Mouse (Mus musculus): ENCODE results near the gene Ercc8. TPM values are rescaled to one million over a fixed set of nuclear protein-coding genes. Genes with fewer than 3 reads are reported as not detected.

Gene Ercc8
- polyA plus RNA-seq, 1 experiment from 2014 or later = 15.0 TPM

DNA sequence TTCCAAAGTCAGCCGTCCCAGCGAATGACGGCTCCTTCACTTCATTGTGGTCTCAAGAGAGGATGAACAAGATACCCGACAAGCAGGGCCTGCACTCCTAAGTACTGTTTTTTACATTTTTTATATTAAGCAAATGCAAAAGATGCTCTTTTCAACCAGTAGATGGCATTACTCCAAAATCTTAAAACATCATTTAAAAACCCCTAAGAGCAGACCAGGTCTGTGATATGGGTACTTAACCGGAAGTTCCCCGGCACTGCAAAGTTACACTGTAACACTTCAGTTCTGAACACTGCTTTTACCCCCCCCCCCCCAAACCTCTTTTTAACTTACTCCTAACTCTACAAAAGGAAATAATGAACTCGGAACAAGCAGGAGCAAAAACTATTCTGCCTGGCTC is 29.5 kb upstream of the Ercc8 start:
- 65% methylated on average over 7 of the region's 7 CpGs for WGBS
- Histone ChIP-seq H3K4me1 (no peaks in the 10 kb centered on the region), H3K9ac (no peak overlapping the region), H3K4me3 (replicated peaks) (no peak overlapping the region), H3K9me3 (no peaks in the 10 kb centered on the region), H3K4me2 (no peak overlapping the region), H3K27ac (no peak overlapping the region), H3K27me3 (replicated peaks) (no peaks in the 10 kb centered on the region), H3K36me3 (no peaks in the 10 kb centered on the region)
- no peak for ATAC-seq (ENCODE audit: insufficient read depth, low FRiP score, low read depth)

DNA sequence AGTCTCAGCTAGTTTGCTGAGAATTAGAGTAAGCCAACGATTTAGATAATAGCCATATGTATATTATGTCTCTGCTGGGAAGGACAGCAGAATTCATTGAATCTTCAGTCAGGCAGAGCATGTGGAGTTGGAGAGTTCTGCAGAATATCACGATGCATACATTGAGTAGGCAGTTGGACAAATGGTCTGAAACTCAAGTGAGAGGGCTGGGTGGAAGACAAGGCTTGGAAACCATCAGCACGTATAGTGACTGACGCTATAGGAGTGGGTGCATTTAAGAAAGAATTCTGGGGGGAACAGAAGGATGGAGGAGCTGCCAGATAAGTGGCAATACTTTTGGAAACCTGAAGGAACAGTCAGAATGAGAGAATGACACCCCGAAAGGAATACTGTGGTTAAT is 27.8 kb upstream of the Ercc8 start:
- Histone ChIP-seq H3K9me3 (no peaks in the 10 kb centered on the region), H3K4me1 (no peaks in the 10 kb centered on the region), H3K36me3 (no peaks in the 10 kb centered on the region), H3K27ac (no peak overlapping the region), H3K9ac (no peak overlapping the region), H3K4me3 (replicated peaks) (no peak overlapping the region), H3K27me3 (replicated peaks) (no peaks in the 10 kb centered on the region), H3K4me2 (no peak overlapping the region)
- 81% methylated on average over 5 of the region's 5 CpGs for WGBS
- ATAC-seq (ENCODE audit: insufficient read depth, low FRiP score, low read depth) = no peak

GRCm38 (mm10) chr13:108132031-108132819 is 26.3 kb upstream of the Ercc8 start:
- H3K9me3 ChIP-seq = no peaks in the 10 kb centered on the region
- H3K4me3 ChIP-seq (replicated peaks) = no peak overlapping the region
- 51% methylated on average over 6 of the region's 6 CpGs for WGBS
- no peak for ATAC-seq (ENCODE audit: insufficient read depth, low FRiP score, low read depth)
- no peaks in the 10 kb centered on the region for H3K36me3 ChIP-seq
- H3K9ac ChIP-seq = no peak overlapping the region
- H3K4me1 ChIP-seq = no peaks in the 10 kb centered on the region
- no peaks in the 10 kb centered on the region for H3K27me3 ChIP-seq (replicated peaks)
- no peak overlapping the region for H3K27ac ChIP-seq
- no peak overlapping the region for H3K4me2 ChIP-seq

DNA sequence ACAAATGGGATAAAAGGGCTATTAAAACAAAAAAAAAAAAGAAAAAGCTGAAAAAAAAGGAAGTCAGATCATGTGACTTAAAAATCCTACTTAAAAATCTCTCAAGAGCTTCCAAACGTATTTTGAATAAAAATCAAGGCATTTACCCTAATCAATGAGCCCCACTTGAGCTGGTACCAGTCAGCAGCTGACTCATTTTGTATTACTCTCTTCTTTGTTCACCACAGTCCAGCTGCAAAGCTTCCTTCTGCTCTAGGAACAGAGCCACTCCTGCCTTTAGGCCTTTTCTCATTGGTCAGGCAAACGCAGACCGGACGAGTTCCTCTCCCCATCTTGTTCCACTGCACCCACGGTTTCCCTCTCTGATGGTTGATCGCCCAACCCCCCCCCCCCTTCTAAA is 22.9 kb upstream of the Ercc8 start:
- Histone ChIP-seq H3K4me3 (replicated peaks) (no peak overlapping the region), H3K36me3 (no peaks in the 10 kb centered on the region), H3K9me3 (no peaks in the 10 kb centered on the region), H3K27ac (no peak overlapping the region), H3K4me2 (no peak overlapping the region), H3K4me1 (no peaks in the 10 kb centered on the region), H3K27me3 (replicated peaks) (no peaks in the 10 kb centered on the region), H3K9ac (no peak overlapping the region)
- 73% methylated on average over 6 of the region's 6 CpGs for WGBS
- no peak for ATAC-seq (ENCODE audit: insufficient read depth, low FRiP score, low read depth)

DNA sequence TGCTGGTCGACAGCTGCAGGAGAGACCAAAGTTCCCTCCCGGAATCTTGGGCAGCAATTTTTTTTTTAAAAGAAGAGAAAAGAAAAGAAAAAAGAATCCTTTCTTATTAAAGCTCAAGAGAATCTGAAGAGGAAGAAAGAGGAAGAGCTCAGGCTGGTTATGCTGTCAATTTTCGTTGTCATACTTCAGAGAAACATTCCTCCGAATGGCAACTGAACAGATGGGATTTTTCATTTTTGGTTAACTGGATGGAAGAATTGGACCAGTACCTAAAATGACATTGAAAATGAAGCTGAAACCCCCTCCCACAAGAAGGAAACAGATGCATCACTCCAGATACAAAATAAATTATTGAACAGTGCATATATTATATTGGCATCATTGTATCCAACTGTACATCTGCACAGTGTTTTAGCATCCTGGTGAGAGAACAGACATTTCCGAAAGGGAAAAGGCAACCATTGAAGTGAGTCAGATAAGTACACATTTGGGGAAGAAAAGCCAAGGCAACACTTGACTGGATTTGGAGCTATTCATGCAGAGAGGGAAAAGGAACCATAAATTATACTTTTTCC is 20.0 kb upstream of the Ercc8 start:
- 75% methylated on average over 5 of the region's 5 CpGs for WGBS
- no peak for ATAC-seq (ENCODE audit: insufficient read depth, low FRiP score, low read depth)

GRCm38 (mm10) chr13:108144086-108144485 is 14.4 kb upstream of the Ercc8 start:
- H3K9me3 ChIP-seq = no peaks in the 10 kb centered on the region
- no peak overlapping the region for H3K9ac ChIP-seq
- H3K4me2 ChIP-seq = no peak overlapping the region
- no peaks in the 10 kb centered on the region for H3K36me3 ChIP-seq
- no peak overlapping the region for H3K27ac ChIP-seq
- H3K4me1 ChIP-seq = no peaks in the 10 kb centered on the region
- no peaks in the 10 kb centered on the region for H3K27me3 ChIP-seq (replicated peaks)
- ATAC-seq (ENCODE audit: insufficient read depth, low FRiP score, low read depth) = no peak
- WGBS = 85% methylated on average over 8 of the region's 8 CpGs
- no peak overlapping the region for H3K4me3 ChIP-seq (replicated peaks)

More for the DNA sequence above, 20.0 kb upstream of the Ercc8 start:
- H3K27me3 ChIP-seq (replicated peaks) = no peaks in the 10 kb centered on the region
- no peaks in the 10 kb centered on the region for H3K36me3 ChIP-seq
- no peak overlapping the region for H3K27ac ChIP-seq
- no peaks in the 10 kb centered on the region for H3K4me1 ChIP-seq
- no peak overlapping the region for H3K4me3 ChIP-seq (replicated peaks)
- no peak overlapping the region for H3K4me2 ChIP-seq
- no peak overlapping the region for H3K9ac ChIP-seq
- no peaks in the 10 kb centered on the region for H3K9me3 ChIP-seq

DNA sequence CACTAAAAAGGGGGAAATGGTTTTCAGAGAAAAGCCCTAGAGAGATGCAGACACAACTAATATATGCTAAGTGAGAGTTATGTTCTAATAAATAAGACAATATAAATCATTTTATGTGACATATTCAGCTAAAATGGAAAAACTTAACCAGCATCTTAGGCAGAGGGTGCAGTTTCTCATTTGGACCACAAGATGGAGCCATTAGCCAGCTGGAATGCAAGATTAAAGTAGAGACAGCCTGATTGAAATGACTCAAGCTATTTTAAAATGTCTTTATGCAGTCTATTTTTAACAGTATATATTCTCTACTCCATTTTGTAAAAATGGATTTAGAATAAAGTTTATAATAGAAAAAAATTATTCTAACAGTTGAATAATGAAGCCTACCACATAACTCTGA is 6.7 kb upstream of the Ercc8 start:
- Histone ChIP-seq H3K27me3 (replicated peaks) (no peaks in the 10 kb centered on the region), H3K4me3 (replicated peaks) (no peak overlapping the region), H3K36me3 (no peaks in the 10 kb centered on the region), H3K9me3 (no peaks in the 10 kb centered on the region), H3K9ac (no peak overlapping the region), H3K4me2 (no peak overlapping the region), H3K27ac (no peak overlapping the region), H3K4me1 (no peaks in the 10 kb centered on the region)
- no peak for ATAC-seq (ENCODE audit: insufficient read depth, low FRiP score, low read depth)

DNA sequence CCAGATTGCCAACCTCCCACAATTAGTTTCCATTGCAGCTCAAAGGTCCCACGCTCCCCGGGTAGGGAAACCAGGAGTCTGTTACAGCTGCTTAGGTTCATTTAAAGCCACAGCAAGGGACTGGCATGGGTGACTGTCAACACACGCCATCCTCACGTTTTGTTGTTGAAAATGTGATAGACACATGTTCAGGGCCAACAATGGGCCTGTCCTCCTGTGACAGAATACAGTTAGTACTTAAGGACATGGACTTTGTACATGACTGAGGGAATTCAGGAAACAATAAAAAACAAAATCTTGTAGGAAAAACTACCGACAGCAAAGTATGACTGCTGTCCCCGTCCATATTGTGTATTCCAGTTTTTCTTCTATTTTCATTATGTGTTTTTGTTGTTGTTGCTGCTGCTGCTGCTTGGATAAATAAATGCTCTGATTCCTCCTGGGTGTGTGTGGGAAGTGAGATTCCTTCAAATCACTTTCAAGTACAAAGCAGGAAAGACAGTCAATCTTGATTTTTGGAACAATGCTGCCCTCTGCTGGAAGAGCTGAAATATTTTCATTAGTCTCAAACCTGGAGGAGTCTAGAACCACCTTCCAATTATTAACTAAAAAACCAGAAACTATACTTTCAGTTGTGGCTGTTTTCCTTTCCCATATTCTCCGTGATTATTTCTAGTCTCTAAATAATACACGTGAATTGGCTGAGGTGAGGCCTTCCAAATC is 5.7 kb upstream of the Ercc8 start:
- Histone ChIP-seq H3K27me3 (replicated peaks) (no peaks in the 10 kb centered on the region), H3K4me1 (no peaks in the 10 kb centered on the region), H3K9ac (no peak overlapping the region), H3K27ac (no peak overlapping the region), H3K9me3 (no peaks in the 10 kb centered on the region), H3K4me2 (no peak overlapping the region), H3K4me3 (replicated peaks) (no peak overlapping the region), H3K36me3 (no peaks in the 10 kb centered on the region)
- 59% methylated on average over 8 of the region's 8 CpGs for WGBS
- ATAC-seq (ENCODE audit: insufficient read depth, low FRiP score, low read depth) = no peak

DNA sequence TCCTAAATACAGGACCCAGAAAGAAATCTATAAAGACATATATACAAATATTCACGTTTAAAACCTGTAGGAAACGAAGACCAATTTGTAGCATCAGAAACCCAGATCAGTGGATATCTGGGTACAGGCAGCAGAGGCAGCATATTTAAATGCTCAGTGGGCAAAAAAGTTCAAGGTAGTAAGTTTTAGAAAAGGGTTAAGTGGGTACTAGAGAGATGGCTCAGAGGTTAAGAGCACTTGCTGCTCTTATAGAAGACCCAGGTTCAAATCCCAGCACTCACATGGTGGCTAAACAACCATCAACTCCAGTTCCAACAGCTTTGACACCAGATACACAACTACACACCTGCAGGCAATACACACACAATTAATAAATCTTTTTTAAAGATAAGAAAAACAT is 1.4 kb upstream of the Ercc8 start:
- Histone ChIP-seq H3K36me3 (peaks cover 4% of the 10 kb centered on the region), H3K4me1 (peaks cover 5% of the 10 kb centered on the region), H3K27ac (no peak overlapping the region), H3K27me3 (replicated peaks) (no peaks in the 10 kb centered on the region), H3K4me2 (no peak overlapping the region), H3K4me3 (replicated peaks) (no peak overlapping the region), H3K9ac (no peak overlapping the region), H3K9me3 (no peaks in the 10 kb centered on the region)
- no peak for ATAC-seq (ENCODE audit: insufficient read depth, low FRiP score, low read depth)
- 81% methylated on average over 2 of the region's 2 CpGs for whole genome bisulfite sequencing

DNA sequence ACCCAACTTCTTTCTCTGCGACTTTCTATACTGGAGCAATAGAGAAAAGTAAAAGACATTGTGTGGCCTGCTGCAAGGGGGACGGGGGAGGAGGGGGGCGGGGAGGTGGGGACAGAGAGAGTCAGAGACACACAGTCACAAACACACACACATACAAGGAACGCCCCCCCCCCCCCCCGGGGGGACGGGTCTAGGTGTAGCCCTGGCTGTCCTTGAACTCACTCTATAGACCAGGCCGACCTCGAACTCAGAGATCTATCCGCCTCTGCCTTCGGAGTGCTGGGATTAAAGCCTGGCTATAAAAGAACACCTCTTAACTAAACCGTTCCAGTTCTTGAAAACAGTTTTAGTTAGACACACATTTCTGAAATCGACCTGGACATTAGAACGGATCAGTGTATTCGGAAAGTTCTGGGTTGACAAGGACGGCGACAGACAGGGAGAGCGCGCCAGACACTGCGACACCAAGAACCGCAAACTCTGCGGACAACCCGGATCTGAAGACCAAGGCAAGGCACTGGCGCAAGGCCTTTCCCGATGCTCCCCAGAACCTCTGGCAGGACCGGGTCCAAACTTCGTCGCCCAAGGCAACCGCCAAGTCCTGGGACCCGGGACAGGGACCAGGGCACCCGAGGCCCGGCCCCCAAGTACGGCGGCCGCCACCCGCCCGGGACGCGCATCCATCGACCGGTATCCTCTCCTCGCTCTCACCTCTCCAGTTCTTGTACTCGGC is 633 bp upstream of the Ercc8 start:
- Histone ChIP-seq H3K36me3 (peaks cover 4% of the 10 kb centered on the region), H3K27ac (0 out of 2 replicates have a peak overlapping the region, but pooled peaks have one; percentile 33), H3K27me3 (replicated peaks) (no peaks in the 10 kb centered on the region), H3K4me2 (peak overlapping the region; percentile 65), H3K4me1 (peaks cover 5% of the 10 kb centered on the region), H3K4me3 (replicated peaks) (peak overlapping the region; percentile 72), H3K9ac (peak overlapping the region; percentile 64; the same call in 1 of the 2 replicates), H3K9me3 (no peaks in the 10 kb centered on the region)
- WGBS = 3% methylated on average over 41 of the region's 42 CpGs
- peak; percentile 72 for ATAC-seq (ENCODE audit: insufficient read depth, low FRiP score, low read depth)

DNA sequence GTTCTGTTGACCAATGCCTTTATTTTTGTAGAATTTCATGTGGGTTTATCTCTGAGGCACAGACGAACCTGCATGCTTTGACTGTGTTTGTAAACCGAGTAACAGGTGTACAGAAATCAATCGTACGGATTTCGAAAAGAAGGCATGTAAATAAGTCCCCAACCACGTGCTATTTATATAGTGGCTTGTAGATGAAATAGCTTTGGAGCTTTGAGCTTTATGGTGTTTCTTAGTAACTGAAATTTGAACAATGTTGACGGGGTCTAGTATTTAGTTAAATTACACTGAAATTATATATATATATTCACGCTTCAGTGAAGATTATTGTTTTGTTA is 677 bp downstream of the Ercc8 start:
- H3K4me3 ChIP-seq (replicated peaks) = peak overlapping the region; percentile 72
- peak overlapping the region; percentile 74 for H3K4me2 ChIP-seq
- no peak for ATAC-seq (ENCODE audit: insufficient read depth, low FRiP score, low read depth)
- peaks cover 5% of the 10 kb centered on the region for H3K4me1 ChIP-seq
- WGBS = 6% methylated on average over 8 of the region's 8 CpGs
- H3K9me3 ChIP-seq = no peaks in the 10 kb centered on the region
- peaks cover 4% of the 10 kb centered on the region for H3K36me3 ChIP-seq
- no peaks in the 10 kb centered on the region for H3K27me3 ChIP-seq (replicated peaks)
- H3K27ac ChIP-seq = no peak overlapping the region
- H3K9ac ChIP-seq = peak overlapping the region; percentile 27; the same call in 1 of the 2 replicates

DNA sequence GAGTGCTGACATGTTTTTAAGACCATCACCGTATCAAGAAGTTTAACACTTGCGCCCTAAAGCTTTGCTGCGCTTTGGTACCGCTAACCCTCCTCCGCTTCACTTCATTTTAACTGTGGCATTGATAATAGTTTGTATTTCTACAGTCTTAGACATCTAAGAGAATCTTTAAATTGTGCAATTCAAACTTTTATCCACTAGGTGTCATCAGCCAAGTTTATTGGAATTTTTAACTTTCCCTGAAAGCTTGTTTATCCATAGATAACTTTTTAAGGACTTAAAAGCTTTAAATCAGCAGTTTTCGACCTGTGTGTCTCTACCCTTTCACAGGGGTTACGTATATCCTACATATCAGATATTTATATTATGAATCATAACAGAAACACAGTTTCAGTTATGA is 1.4 kb downstream of the Ercc8 start:
- H3K4me2 ChIP-seq = peak overlapping the region; percentile 74; the same call in 1 of the 2 replicates
- no peak overlapping the region for H3K4me3 ChIP-seq (replicated peaks)
- WGBS = 53% methylated on average over 7 of the region's 7 CpGs

More for the DNA sequence above, 1.4 kb downstream of the Ercc8 start:
- H3K27me3 ChIP-seq (replicated peaks) = no peaks in the 10 kb centered on the region
- no peak for ATAC-seq (ENCODE audit: insufficient read depth, low FRiP score, low read depth)
- H3K36me3 ChIP-seq = peaks cover 4% of the 10 kb centered on the region
- H3K27ac ChIP-seq = no peak overlapping the region
- peaks cover 5% of the 10 kb centered on the region for H3K4me1 ChIP-seq
- H3K9me3 ChIP-seq = no peaks in the 10 kb centered on the region
- no peak overlapping the region for H3K9ac ChIP-seq
